Mouse (Mus musculus): ENCODE measurements around the gene Fbxl7. TPM values are rescaled to one million over a fixed set of nuclear protein-coding genes. Genes with fewer than 3 reads are reported as not detected.
A peak's percentile ranks its signal among the peaks of the same experiment; 100 is the strongest.

Gene Fbxl7
- polyA plus RNA-seq, 1 experiment from 2014 or later, result 21.2 TPM

GRCm38 (mm10) chr15:26578500-26578899, 316.9 kb downstream of the Fbxl7 start:
- DNase-seq (ENCODE audit: low spot score), result no peak
- no peaks in the 10 kb centered on the region for H3K4me1 ChIP-seq (replicated peaks; ENCODE audit: control insufficient read depth, insufficient read depth, low read length)
- H3K9me3 ChIP-seq (ENCODE audit: control insufficient read depth, low read length), result no peaks in the 10 kb centered on the region
- WGBS, result 76% methylated on average over 1 of the region's 1 CpGs
- H3K36me3 ChIP-seq (ENCODE audit: control insufficient read depth, insufficient read depth, low read length), result no peaks in the 10 kb centered on the region
- no peak overlapping the region for H3K27ac ChIP-seq (ENCODE audit: low read depth)
- no peaks in the 10 kb centered on the region for H3K27me3 ChIP-seq (replicated peaks; ENCODE audit: control insufficient read depth, insufficient read depth, low read length)
- no peak overlapping the region for H3K9ac ChIP-seq (ENCODE audit: low read length)
- ATAC-seq (replicated peaks; ENCODE audit: low FRiP score, low TSS enrichment, low read depth), result no peak
- no peak overlapping the region for H3K4me3 ChIP-seq (ENCODE audit: low read depth, low read length)
- H3K4me2 ChIP-seq (ENCODE audit: low read length), result no peak overlapping the region

GRCm38 (mm10) chr15:26566076-26566475, 329.3 kb downstream of the Fbxl7 start:
- WGBS, result 46% methylated on average over 2 of the region's 2 CpGs

GRCm38 (mm10) chr15:26553620-26554019, 341.8 kb downstream of the Fbxl7 start:
- 79% methylated on average over 10 of the region's 10 CpGs for WGBS
- DNase-seq (ENCODE audit: low spot score) (no peak), ATAC-seq (replicated peaks; ENCODE audit: low FRiP score, low TSS enrichment, low read depth) (no peak)
- no peak overlapping the region for H3K9ac ChIP-seq (ENCODE audit: low read length)
- no peaks in the 10 kb centered on the region for H3K4me1 ChIP-seq (replicated peaks; ENCODE audit: control insufficient read depth, insufficient read depth, low read length)
- no peaks in the 10 kb centered on the region for H3K27me3 ChIP-seq (replicated peaks; ENCODE audit: control insufficient read depth, insufficient read depth, low read length)
- H3K36me3 ChIP-seq (ENCODE audit: control insufficient read depth, insufficient read depth, low read length), result peaks cover 10% of the 10 kb centered on the region
- no peak overlapping the region for H3K4me2 ChIP-seq (ENCODE audit: low read length)
- H3K27ac ChIP-seq (ENCODE audit: low read depth), result no peak overlapping the region
- no peak overlapping the region for H3K4me3 ChIP-seq (ENCODE audit: low read depth, low read length)
- H3K9me3 ChIP-seq (ENCODE audit: control insufficient read depth, low read length), result 0 out of 2 replicates have a peak, but pooled peaks cover 3% of the 10 kb centered on the region

More at GRCm38 (mm10) chr15:26566076-26566475, 329.3 kb downstream of the Fbxl7 start:
- no peak for ATAC-seq (replicated peaks; ENCODE audit: low FRiP score, low TSS enrichment, low read depth)
- no peaks in the 10 kb centered on the region for H3K9me3 ChIP-seq (ENCODE audit: control insufficient read depth, low read length)
- H3K4me3 ChIP-seq (ENCODE audit: low read depth, low read length), result no peak overlapping the region
- no peaks in the 10 kb centered on the region for H3K4me1 ChIP-seq (replicated peaks; ENCODE audit: control insufficient read depth, insufficient read depth, low read length)
- H3K27ac ChIP-seq (ENCODE audit: low read depth), result no peak overlapping the region
- no peaks in the 10 kb centered on the region for H3K36me3 ChIP-seq (ENCODE audit: control insufficient read depth, insufficient read depth, low read length)
- no peak overlapping the region for H3K4me2 ChIP-seq (ENCODE audit: low read length)
- H3K27me3 ChIP-seq (replicated peaks; ENCODE audit: control insufficient read depth, insufficient read depth, low read length), result no peaks in the 10 kb centered on the region
- DNase-seq (ENCODE audit: low spot score), result no peak
- H3K9ac ChIP-seq (ENCODE audit: low read length), result no peak overlapping the region

GRCm38 (mm10) chr15:26533997-26534700, 361.2 kb downstream of the Fbxl7 start:
- H3K4me2 ChIP-seq (ENCODE audit: low read length), result no peak overlapping the region
- H3K9ac ChIP-seq (ENCODE audit: low read length), result no peak overlapping the region
- H3K36me3 ChIP-seq (ENCODE audit: control insufficient read depth, insufficient read depth, low read length), result no peaks in the 10 kb centered on the region
- H3K27me3 ChIP-seq (replicated peaks; ENCODE audit: control insufficient read depth, insufficient read depth, low read length), result no peaks in the 10 kb centered on the region
- WGBS, result 70% methylated on average over 3 of the region's 3 CpGs
- DNase-seq (ENCODE audit: low spot score), result no peak
- H3K9me3 ChIP-seq (ENCODE audit: control insufficient read depth, low read length), result no peaks in the 10 kb centered on the region
- no peak for ATAC-seq (replicated peaks; ENCODE audit: low FRiP score, low TSS enrichment, low read depth)
- H3K4me1 ChIP-seq (replicated peaks; ENCODE audit: control insufficient read depth, insufficient read depth, low read length), result no peaks in the 10 kb centered on the region
- no peak overlapping the region for H3K4me3 ChIP-seq (ENCODE audit: low read depth, low read length)
- H3K27ac ChIP-seq (ENCODE audit: low read depth), result no peak overlapping the region

- no peaks in the 10 kb centered on the region for H3K4me1 ChIP-seq (replicated peaks; ENCODE audit: control insufficient read depth, insufficient read depth, low read length)
- peak overlapping the region; percentile 33; the same call in 1 of the 2 replicates for H3K27ac ChIP-seq (ENCODE audit: low read depth)
- ATAC-seq (replicated peaks; ENCODE audit: low FRiP score, low TSS enrichment, low read depth) (peak; percentile 89), DNase-seq (ENCODE audit: low spot score) (peak; percentile 63)
- no peak overlapping the region for H3K4me2 ChIP-seq (ENCODE audit: low read length)
- H3K9me3 ChIP-seq (ENCODE audit: control insufficient read depth, low read length), result no peaks in the 10 kb centered on the region
- H3K4me3 ChIP-seq (ENCODE audit: low read depth, low read length), result no peak overlapping the region
- WGBS, result 40% methylated on average over 6 of the region's 6 CpGs
- no peaks in the 10 kb centered on the region for H3K36me3 ChIP-seq (ENCODE audit: control insufficient read depth, insufficient read depth, low read length)
- no peak overlapping the region for H3K9ac ChIP-seq (ENCODE audit: low read length)
- H3K27me3 ChIP-seq (replicated peaks; ENCODE audit: control insufficient read depth, insufficient read depth, low read length), result no peaks in the 10 kb centered on the region
These were observed 376.2 kb downstream of the Fbxl7 start for GRCm38 (mm10) chr15:26519220-26519631.

DNA sequence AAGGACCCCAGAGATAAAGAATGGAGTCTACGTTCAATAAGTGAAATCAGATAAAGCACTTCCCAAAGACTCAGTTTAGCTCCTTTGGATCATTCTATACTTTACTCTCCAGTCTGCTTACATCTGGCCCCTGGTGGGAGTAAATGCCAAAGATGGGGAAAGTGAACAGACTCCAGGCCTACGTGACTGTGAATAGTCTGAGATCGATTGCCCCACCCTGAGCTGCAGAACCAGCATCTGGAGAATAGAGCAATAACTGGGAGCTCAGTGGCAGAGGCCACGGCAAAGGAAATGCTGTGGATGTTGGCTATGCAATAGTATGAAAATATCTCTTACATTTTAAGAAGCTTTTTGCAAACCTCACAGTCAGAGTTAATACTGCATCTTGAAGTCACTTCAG, 394.4 kb downstream of the Fbxl7 start:
- ATAC-seq (replicated peaks; ENCODE audit: low FRiP score, low TSS enrichment, low read depth), result peak; percentile 47; the same call in 1 of the 2 replicates
- H3K36me3 ChIP-seq (ENCODE audit: control insufficient read depth, insufficient read depth, low read length), result no peaks in the 10 kb centered on the region
- 27% methylated on average over 4 of the region's 4 CpGs for WGBS
- DNase-seq (ENCODE audit: low spot score), result no peak
- no peak overlapping the region for H3K4me3 ChIP-seq (ENCODE audit: low read depth, low read length)
- H3K27me3 ChIP-seq (replicated peaks; ENCODE audit: control insufficient read depth, insufficient read depth, low read length), result no peaks in the 10 kb centered on the region
- peaks cover 3% of the 10 kb centered on the region; the same call in 1 of the 2 replicates for H3K9me3 ChIP-seq (ENCODE audit: control insufficient read depth, low read length)
- H3K4me1 ChIP-seq (replicated peaks; ENCODE audit: control insufficient read depth, insufficient read depth, low read length), result 0 out of 2 replicates have a peak, but pooled peaks cover 3% of the 10 kb centered on the region
- H3K9ac ChIP-seq (ENCODE audit: low read length), result no peak overlapping the region
- H3K27ac ChIP-seq (ENCODE audit: low read depth), result no peak overlapping the region
- H3K4me2 ChIP-seq (ENCODE audit: low read length), result no peak overlapping the region

All from intestine, embryonic 14.5 days (tissue).